Mouse (Mus musculus): ENCODE data around the gene Vps8.

Vps8 gene

DNA sequence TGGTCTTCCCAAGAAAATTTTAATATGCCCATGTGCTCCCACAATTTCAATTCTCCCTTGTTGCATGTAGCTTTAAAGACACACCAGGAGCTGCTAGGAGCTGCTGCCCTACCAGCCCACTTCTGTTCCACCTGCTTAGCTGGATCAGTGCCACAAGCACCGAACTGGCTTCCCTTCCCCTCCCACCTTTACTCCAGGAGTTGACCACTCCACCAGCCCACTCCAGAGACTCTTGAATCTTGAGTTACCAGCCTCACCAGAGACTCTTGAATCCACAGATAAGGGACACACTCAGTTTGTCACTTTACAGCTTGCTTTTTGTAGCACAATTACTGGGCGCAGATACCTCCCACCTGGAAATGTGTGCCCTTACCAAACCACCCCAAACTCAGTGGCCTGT is 197.7 kb downstream of the Vps8 start:
- DNase-seq (ENCODE audit: low read depth in 1 of 2, low spot score in 2 of 2) = no peak

DNA sequence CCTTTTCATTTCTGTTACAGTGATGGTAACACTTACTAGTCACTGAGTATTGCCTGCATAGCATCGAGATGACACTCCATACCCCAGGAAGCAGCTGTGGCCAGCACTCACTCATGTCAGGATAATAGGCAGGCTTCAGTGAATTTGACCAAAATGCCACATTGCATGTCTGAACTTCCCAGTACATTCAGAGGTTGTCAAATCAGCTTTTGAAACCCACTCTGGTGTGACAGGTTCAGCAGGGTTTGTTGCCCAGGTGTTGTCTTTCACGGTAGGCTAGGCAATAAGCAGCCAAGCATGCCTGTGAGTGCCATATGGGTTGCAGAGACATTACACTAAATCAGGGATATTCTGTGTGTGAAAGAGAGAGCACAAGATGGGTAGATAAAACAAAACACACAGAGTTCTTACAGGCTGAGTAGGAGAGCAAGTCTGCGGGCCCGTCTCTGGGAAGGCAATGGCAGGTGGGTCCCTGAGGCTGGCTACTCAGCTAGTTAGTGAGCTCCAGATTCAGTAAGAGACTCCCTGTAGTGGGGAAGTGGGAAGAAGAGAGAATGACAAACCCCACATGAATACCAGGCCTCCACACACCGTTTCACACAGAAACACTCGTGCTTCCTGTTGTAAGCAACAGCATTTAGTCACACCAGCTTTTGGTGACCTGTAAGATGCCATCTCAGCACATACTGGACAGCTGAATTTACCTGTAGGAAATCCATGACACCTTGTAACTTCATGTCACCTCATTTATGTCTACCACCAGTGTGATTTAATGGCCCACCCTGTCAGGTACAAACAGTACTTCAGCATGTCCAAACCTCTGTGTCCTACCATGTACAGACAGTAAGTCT is 203.1 kb downstream of the Vps8 start:
- DNase-seq (ENCODE audit: low read depth in 1 of 2, low spot score in 2 of 2) = no peak

DNA sequence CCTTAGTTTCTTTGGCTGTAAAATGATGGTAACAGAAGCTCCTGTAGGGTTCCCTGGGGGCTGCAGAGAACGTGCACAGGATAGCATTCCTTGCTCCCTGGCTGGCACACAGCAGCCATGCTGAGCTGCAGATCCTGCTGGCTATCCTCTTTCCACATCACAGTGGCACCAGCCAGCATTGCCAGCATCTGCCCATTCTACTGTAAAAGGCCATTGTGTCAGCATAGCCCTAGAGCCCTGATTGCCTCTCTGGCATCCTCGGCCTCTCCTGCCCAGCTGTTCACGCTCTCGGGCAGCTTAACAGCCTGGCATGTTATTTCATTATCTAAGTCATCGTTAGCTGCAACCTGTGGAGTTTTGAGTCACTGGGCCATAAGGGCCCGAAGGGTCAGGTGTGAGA is 204.3 kb downstream of the Vps8 start:
- no peak for DNase-seq (ENCODE audit: low read depth in 1 of 2, low spot score in 2 of 2)

DNA sequence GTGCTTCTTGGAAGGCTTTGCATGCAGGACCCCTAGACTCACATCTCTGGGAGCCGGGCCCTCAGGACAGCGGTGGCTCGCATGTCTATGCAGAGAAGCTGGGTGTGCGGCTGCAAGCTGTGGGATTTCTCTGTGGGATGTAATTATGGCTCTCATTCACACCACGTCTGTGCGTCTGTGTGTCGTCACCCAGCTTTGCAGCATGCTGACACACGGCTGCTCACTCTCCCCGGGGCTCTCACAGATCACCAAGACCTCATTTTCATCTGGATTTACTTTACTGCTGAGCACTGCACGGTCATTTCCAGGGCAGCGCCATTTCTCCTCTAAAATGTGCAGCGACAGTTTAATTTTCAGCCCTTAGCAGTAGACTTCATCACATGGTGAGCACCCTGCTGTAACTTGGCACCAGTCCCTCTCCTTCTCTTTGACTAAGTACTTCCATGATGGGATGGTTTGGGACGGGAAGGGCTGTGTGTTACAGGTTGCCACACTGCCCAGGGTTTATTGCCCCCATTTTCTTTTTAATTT is 205.2 kb downstream of the Vps8 start:
- no peak for DNase-seq (ENCODE audit: low read depth in 1 of 2, low spot score in 2 of 2)

DNA sequence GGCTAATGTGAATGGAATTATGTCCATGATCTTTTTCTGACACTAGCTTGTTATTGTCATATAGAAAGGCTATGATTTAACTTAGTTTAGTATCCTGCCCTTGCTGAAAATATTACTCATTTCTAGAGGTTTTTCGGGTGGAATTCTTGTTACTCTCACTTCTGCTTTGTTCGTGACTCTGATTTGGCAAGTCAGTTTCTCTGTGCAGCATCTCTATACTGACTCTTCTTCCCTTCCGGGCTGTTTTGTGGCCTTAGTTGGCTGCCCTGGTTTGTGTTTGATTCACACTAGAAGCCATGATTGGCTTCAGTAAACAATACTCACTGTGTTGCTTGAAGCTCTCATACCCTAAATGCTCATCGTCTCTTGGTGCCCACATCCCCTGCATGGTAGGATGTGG is 207.7 kb downstream of the Vps8 start:
- no peak for DNase-seq (ENCODE audit: low read depth in 1 of 2, low spot score in 2 of 2)

DNA sequence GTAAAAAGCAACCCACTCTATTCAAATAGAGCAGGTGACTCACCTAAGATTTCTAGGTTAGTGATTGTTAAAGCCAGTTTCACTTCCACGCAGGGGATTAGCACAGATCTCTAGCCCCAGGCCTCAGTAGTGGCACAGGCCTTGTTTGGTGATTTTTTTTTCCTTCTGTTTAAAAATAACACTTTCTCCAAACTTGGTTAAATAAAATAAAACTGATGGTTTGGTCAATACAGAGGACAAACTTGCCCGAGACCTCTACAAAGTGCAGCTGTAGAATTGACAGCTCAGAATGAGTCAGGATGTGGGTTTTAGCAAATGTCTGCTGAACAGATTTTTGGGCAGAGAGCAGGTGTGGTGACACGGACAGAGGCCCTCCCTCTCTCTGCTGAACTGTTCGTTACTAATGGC is 208.9 kb downstream of the Vps8 start:
- DNase-seq (ENCODE audit: low read depth in 1 of 2, low spot score in 2 of 2) = no peak

DNA sequence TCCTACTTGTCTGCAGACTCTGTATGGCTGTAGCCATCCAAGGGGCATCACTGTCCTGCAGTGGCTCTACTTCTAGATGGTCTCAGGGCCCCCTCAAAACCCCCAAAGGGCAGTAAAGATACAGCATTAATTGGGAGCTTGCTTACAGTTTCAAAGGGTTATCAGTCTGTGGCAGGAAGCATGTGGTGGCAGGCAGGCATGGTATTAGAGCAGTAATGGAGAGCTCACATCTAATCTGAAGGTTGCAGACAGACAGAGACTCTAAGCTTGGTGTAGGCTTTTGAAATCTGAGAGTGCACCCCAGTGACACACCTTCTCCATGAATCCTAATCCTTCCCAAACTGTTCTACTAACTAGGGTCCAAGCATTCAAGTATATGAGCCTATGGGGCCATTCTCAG is 211.5 kb downstream of the Vps8 start:
- DNase-seq (ENCODE audit: low read depth in 1 of 2, low spot score in 2 of 2) = no peak

DNA sequence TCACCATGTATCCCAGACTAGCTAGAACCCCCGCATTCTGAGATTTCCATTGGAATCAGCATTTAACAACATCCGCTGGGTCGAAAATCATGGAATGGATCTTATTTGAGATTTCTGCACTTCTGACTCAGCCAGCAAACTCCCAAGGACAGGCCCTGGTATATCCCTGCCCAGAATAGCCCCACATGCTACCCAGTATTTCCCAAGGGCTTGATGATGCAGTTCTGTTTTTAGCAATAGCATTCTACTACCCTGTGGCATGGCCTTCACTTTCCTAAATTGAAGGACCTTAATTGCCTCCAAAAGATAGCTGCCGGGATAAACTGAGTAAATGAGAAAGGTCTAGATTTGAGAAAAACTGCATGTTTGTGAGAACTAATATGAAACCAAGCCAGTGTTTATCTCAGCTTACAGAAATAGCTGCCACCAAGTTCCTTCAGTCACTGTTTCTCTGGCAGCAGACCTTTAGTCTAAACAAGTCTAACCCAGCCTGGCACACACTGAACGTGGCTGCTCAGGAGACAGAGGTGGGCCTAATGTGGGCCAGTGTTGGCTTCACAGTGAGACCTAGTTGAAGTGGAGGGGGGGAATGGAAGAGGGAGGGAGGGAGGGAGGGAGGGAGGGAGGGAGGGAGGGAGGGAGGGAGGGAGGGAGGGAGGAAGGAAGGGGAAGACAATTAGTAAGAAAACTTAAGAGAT is 213.4 kb downstream of the Vps8 start:
- no peak for DNase-seq (ENCODE audit: low read depth in 1 of 2, low spot score in 2 of 2)

DNA sequence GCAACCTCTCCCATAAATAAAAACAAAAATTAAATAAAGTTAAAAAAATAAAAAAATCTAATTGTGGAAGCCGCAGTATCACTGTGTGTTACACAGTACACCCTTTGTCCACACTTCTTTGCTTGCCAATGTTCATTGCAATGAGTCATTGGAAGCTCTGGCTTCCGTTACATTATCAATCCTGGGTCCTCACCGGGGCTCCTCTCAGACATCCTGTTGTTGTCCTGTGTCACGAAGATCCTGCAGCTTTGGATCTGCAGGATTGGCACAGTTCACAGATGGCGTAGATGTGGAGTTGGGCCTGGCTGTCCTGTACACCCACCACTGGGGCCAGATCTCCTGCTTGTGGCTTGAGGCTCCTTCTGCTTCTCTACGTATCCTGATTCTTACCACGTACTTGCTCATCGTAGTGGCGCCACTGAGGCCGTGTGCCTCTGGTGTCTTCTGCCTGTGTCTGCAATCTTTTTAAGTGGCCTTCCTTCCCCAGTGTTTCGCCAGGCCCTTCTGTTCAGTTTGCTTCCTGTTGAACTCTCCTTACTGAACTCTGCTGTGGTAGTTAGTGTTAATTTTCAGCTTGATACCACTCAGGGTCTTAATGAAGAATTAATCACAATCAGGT is 214.4 kb downstream of the Vps8 start:
- no peak for DNase-seq (ENCODE audit: low read depth in 1 of 2, low spot score in 2 of 2)

DNA sequence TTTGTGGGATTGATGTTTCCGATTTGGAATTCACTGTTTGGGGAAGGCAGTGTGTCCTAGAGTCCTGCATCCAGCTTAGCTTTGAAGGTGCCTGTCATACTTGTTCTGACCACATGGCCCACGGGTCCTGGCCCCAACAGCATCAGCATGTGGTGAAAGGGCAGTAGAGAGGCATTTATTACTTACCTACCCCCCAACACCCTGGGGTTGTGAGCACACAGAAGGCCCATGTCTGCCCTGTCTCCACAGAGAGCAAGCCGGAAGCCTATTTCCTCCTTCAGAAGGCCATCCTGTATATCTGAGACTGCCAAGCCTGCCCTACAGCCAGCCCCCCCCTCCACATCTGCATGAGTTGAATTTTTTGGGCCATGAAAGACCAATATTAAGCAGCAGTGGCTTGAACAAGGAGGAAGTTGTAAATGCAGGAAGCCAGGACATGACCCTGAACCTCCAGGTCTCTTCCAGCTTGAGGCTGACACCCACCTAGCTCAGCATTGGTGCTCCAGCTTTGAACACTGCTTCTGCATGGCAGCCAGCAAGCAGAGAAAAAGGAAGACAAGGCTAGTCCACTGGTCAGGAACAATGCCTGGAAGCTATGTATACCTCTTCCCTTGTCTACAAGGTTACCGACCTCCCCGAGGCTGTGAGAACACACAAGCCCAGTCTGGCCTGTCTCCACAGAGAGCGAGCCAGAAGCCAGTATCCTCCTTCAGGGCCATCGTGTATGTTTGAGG is 218.0 kb downstream of the Vps8 start:
- no peak for DNase-seq (ENCODE audit: low read depth in 1 of 2, low spot score in 2 of 2)

DNA sequence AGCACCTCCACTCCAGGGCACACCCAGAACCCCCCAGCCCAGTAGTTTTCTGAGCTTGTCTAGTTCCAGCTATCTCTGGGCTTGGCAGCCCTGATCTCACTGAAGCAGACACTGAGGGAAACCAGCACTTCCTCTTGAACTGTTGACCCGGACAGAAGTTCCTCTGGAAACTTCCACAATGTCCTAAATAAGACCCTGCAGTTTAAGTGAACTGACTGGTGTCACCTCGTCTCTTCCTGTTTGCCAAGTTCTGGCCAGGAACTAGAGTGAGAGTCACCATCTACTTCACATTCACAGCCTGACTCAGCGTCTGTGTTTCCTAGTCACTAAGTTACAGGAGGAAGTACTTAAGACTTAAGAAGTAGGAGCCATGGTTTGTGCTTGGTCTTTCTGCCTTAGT is 219.0 kb downstream of the Vps8 start:
- peak; percentile 8 to 36 for DNase-seq (ENCODE audit: low read depth in 1 of 2, low spot score in 2 of 2)

DNA sequence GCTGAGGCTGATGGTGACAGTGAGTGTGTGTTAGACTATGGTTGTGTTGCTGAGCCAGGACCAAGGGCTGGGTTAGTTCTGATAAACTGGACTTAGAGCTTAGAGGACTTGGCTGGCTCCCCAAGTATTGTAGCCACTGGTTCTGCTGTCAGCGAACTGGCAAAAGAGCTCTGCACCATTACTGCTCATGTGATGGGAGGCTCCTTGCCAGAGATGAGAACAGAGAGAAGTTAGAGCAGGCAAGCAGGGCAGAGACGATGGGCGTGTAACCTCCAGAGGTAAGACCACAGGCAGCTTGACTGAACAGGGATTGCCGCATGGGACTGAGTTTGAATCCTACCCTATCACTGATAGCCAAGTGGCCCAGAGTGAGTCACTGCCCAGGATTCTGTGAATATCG is 220.0 kb downstream of the Vps8 start:
- no peak for DNase-seq (ENCODE audit: low read depth in 1 of 2, low spot score in 2 of 2)

DNA sequence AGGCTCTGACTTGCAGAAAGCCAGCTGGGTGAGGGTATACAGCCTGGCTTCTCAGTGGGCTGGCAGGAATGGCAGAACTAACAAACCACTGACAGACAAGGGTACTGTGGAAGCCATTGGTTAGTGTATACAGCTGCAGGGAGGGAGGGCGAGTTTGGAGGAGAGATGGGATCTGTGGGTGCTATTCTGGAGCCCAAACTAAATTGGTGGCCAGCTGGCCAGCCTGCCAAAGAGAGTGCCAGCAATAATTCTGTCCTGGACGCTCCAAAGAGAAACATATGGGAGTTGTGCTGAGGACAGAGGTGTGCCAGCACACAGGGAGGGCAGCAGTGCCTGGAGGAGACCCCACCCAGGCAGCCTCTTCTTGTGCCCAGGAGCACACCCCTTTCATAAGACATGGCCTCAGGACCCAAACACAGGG is 220.7 kb downstream of the Vps8 start:
- no peak for DNase-seq (ENCODE audit: low read depth in 1 of 2, low spot score in 2 of 2)

DNA sequence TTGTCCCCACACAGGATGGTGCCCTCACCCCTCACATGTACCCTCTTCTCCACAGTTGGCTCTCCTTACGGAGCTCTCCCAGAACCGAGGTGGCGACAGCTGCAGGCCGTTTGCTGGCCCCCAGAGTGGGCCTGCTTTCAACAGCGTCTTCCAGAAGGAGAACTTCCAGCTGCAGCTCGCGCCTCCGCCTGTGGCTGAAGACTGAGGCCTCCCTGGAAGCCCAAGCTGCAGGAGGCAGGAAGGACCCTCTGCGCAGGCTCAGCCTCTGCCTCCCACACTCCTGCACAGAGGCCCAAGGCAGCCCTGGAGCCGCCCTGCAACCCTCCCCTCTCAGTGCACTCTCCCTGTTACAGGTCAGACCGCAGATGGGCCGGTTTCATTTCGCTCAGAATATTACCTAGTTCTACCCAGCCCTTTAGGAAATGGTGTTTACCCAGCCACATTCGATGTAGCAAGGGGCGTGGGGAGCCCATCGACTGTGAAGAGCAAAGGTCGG is 221.2 kb downstream of the Vps8 start:
- DNase-seq (ENCODE audit: low read depth in 1 of 2, low spot score in 2 of 2) = no peak

DNA sequence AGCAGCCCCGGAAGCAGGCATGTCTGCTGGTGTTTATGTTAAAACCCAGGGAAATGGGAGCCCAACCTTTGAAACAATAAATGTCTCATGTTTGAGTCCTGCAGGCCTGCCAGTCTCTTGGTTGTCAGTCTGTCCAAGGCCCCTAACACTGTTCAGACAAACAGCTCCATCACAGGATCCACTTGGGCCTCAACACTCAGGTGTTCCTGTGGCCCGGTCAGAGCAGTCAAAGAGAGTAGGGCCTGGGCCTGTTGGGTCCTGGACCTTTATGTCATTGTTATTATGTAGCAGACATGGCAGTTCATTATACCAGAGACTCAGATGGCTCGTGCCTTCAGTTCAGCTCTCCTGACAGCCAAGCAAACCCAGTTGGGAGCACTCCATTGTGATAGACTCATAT is 221.7 kb downstream of the Vps8 start:
- no peak for DNase-seq (ENCODE audit: low read depth in 1 of 2, low spot score in 2 of 2)

DNA sequence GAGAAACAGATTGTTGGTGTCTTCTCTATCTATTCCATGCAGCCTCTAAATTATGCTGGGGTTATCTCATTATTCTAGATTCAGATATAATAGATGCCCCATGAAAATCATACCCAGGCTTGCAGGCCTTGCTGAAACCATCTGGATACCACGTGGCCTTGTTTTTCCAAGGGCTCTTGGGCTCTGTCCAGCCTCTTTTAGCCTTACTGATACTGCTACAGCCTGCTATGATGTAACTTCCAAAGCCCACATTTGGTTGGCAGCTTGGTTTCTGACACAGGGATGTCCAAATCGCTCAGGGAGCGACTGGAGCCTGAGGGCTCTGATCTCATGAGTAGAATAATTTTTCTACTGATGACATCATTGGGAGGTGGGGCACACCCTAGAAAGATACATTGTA is 223.0 kb downstream of the Vps8 start:
- no peak for DNase-seq (ENCODE audit: low read depth in 1 of 2, low spot score in 2 of 2)

DNA sequence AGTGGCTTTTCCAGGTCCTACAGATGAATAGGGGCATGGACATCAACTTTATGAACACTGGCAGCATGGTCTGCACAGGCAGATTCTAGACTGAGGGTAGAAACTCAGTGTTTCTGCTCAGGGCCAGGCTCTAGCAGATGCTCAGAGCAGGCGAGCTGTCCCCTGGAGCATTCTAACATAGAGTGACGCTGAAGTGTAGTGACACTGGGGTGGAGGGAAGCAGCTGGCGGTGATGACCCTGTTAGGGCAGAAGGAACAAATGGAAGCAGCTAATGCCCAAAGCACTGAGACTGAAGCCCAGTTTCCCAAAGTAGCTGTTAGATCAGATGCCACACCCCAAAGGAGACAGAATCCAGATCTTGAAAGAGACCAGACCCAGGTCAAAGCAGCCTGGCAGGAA is 223.6 kb downstream of the Vps8 start:
- no peak for DNase-seq (ENCODE audit: low read depth in 1 of 2, low spot score in 2 of 2)

DNA sequence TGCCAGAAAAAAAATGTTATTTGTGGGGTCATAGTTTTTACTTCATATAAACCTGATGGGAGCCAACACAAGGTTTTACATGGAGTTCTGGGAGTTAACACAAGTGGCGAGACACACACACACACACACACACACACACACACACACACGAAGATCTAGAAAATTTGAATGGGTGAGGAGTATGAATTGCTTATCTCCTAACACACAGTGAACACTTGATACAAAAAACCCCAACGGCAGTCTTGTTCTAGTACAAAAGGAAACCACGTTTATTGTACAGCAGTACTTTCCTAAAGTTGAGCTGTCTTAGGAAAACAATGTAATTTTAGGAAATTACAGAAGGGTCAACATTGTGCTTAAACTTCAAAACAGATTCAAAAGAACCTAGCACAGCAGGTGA is 225.9 kb downstream of the Vps8 start:
- DNase-seq (ENCODE audit: low read depth in 1 of 2, low spot score in 2 of 2) = no peak

DNA sequence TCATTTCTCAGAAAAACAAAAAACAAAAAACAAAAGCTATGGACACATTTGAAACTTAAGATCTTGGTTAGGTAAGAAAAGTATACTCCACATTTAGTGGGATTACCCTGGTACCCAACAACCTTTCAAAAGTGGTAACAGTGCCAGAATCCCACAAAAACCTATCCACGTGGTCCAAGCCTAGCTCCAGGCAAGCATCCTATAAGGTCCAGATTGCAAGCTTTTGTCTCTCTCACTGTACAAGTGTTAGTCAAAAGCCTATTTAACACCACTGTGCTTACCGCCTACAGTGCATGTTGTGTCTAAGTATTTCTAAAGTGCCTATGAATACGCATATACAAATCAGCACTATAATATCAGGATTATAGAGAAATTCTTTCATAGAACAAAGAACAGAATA is 227.4 kb downstream of the Vps8 start:
- DNase-seq (ENCODE audit: low read depth in 1 of 2, low spot score in 2 of 2) = no peak

DNA sequence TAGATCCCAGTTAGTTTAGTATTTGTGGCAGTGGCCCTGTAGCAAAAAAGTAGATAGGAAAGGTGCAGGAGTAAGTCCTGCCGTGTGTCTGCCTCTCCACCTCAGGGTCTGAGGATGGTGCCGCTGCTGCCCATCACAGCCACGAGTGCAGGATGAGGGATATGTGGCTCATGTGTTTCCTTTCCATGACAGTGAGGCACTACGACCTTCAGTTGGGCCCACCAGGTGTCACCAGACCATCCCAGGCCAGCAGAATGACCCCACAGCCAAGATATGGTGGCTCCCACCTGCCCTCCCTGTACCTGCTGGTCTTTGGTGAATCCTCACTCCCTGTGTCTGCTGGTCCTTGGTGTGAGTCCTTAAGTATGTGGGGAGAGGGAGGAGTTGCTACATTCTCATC is 228.2 kb downstream of the Vps8 start:
- DNase-seq (ENCODE audit: low read depth in 1 of 2, low spot score in 2 of 2) = no peak

DNA sequence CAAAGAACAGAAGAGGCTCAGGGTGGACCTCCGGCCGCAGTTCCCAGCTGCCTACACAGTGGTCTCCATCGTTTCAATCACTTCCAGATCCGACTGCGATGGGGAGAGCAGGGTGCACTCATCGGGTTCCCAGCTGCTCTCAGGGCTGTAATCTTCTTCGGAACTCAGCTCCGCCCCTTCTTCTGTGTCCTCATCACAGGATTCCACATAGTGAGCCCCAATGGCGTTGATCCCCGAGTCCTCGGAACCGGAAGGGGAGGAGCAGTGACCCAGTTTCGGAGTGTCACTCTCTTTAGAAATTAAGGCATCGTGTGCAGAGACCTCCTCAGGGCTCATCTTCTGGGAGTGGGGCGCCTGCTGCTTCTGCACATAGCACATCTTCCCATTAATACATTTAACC is 230.2 kb downstream of the Vps8 start:
- no peak for DNase-seq (ENCODE audit: low read depth in 1 of 2, low spot score in 2 of 2)

Data from monocyte, adult 2 months (primary cell).